Mouse (Mus musculus) stomach, postnatal 0 days (tissue): Measurements from ENCODE around the gene Lamtor2.

Experiments
- CTCF ChIP-seq: IDR thresholded peaks from 2 replicates; pipeline ENCODE4 v1.5.1; 2016; ENCODE audit warnings: antibody characterized with exemption, low read depth, mild to moderate bottlenecking, moderate library complexity
- EP300 ChIP-seq: optimal IDR thresholded peaks from 2 replicates; pipeline ENCODE3; 2016; ENCODE audit warnings: antibody characterized with exemption

DNA sequence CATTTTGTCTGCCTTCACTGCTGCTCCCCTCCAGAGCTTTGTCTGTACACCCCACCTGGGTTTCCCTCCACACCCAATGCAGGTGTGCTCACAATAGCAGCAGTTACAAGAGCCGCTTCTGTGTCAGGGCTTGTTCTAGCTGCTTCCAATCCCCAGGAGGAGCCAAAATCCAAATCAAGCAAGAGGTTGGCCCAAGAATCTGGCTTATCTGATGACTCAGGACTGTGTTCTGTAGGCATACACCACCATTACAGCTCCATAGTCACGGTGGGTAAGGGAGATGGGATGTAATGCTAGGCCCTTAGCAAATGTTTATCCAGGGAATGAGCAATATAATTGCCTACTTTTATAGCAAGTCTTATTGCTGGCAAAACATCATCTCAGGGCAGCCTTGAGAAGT is 36.5 kb downstream of the Lamtor2 start:
- TF ChIP-seq CTCF: no peak
- no peak for TF ChIP-seq EP300
